Mouse (Mus musculus): ENCODE measurements around the gene Mcts2. TPM values are rescaled to one million over a fixed set of nuclear protein-coding genes. Genes with fewer than 3 reads are reported as not detected.

Gene Mcts2
- polyA plus RNA-seq, 1 experiment from 2014 or later: 27.6 TPM

DNA sequence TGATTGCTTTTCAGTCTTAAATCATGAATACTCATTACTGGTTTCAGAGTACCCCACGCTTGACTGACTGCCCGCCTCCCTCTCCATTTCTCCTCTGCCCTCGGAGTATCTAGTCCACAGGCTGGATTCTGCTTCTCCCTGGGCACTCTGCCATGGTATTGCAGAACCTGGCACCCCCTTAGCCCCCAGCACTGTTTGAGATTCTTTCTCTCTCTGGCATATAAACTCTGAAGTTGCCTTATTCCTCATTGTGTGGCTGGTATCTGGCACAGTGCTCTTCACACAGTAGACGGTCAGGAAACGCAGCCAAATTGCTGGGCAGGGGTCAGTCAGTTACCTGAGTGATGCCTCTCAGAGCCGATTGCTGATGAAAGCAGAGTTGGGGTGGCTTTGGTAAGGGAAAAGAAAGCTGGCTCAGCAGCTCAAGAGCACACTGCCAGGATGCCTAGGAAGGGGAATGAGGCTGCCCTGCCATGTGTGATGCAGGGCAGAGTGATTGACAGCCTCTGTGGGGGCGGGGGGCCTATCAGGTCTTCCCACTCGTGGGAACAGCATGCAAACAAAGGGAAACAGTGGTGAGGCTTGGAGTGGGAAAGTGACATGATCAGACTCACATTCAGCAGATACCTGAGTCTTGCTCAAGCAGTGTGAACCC, 7.0 kb upstream of the Mcts2 start:
- H3K4me3 ChIP-seq (ENCODE audit: low read length): no peak overlapping the region
- no peaks in the 10 kb centered on the region for H3K27me3 ChIP-seq (ENCODE audit: insufficient read depth, low read length)
- peaks cover 17% of the 10 kb centered on the region; the same call in 1 of the 2 replicates for H3K4me1 ChIP-seq (ENCODE audit: insufficient read depth, low read length)
- no peak overlapping the region for H3K4me2 ChIP-seq (replicated peaks; ENCODE audit: low read depth, low read length)
- ATAC-seq (ENCODE audit: low FRiP score, low TSS enrichment): peak; percentile 34
- H3K9me3 ChIP-seq (ENCODE audit: low read length): no peaks in the 10 kb centered on the region
- peaks cover 93% of the 10 kb centered on the region for H3K36me3 ChIP-seq (ENCODE audit: insufficient read depth, low read length)
- peak overlapping the region; percentile 37 for H3K27ac ChIP-seq (ENCODE audit: low read length)
- WGBS: 56% methylated on average over 8 of the region's 8 CpGs
- no peak overlapping the region; the same call in 1 of the 2 replicates for H3K9ac ChIP-seq (replicated peaks; ENCODE audit: low read length)

DNA sequence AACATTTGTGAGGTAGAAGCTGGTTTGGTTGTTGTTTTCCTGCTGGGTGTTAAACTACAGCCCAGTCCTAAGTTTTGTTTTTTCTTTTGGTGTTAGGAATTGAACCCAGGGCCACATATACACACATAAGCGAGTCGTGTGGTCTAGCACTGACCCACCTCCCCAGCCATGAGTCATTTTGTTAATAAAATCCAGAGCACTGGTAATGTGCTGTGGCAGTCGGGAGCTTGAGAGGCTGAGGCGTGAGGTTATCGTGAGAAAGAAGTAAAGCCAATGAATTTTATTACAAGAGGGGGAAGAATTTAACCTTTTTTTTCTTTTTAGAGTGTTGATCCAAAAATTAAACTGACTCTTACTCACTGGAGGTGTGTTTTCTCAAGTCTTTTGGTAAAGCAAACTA, 3.7 kb upstream of the Mcts2 start:
- peaks cover 96% of the 10 kb centered on the region for H3K36me3 ChIP-seq (ENCODE audit: insufficient read depth, low read length)
- H3K9ac ChIP-seq (replicated peaks; ENCODE audit: low read length): no peak overlapping the region
- ATAC-seq (ENCODE audit: low FRiP score, low TSS enrichment): no peak
- peaks cover 17% of the 10 kb centered on the region; the same call in 1 of the 2 replicates for H3K4me1 ChIP-seq (ENCODE audit: insufficient read depth, low read length)
- no peak overlapping the region for H3K4me2 ChIP-seq (replicated peaks; ENCODE audit: low read depth, low read length)
- no peak overlapping the region for H3K27ac ChIP-seq (ENCODE audit: low read length)
- WGBS: 81% methylated on average over 5 of the region's 5 CpGs
- H3K9me3 ChIP-seq (ENCODE audit: low read length): peaks cover 12% of the 10 kb centered on the region; the same call in 1 of the 2 replicates
- H3K27me3 ChIP-seq (ENCODE audit: insufficient read depth, low read length): no peaks in the 10 kb centered on the region
- no peak overlapping the region for H3K4me3 ChIP-seq (ENCODE audit: low read length)

DNA sequence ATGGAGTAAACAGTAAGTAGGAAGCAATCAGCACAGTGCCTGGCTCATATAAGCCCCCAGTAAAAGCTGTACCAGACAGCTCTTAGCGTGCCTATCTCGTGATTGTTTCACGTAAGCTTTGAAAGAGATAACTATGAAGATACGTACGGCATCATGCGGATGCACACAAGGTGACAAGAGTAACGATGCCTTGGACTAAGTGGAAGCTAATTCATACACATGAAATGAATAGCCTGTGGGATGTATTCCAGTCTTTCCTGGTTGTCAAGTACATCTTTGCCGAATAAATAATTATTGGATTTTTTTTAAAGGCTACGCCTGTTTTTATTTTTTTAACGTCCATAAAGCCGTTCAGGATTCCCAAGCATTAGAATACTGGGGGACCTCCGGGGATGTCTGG, 436 bp upstream of the Mcts2 start:
- H3K9me3 ChIP-seq (ENCODE audit: low read length): peaks cover 12% of the 10 kb centered on the region; the same call in 1 of the 2 replicates
- H3K4me3 ChIP-seq (ENCODE audit: low read length): peak overlapping the region; percentile 23
- peak overlapping the region; percentile 42 for H3K4me2 ChIP-seq (replicated peaks; ENCODE audit: low read depth, low read length)
- no peaks in the 10 kb centered on the region for H3K4me1 ChIP-seq (ENCODE audit: insufficient read depth, low read length)
- WGBS: 55% methylated on average over 12 of the region's 12 CpGs
- ATAC-seq (ENCODE audit: low FRiP score, low TSS enrichment): no peak
- H3K36me3 ChIP-seq (ENCODE audit: insufficient read depth, low read length): peaks cover 89% of the 10 kb centered on the region
- peak overlapping the region; percentile 18; the same call in 1 of the 2 replicates for H3K9ac ChIP-seq (replicated peaks; ENCODE audit: low read length)
- H3K27me3 ChIP-seq (ENCODE audit: insufficient read depth, low read length): no peaks in the 10 kb centered on the region
- peak overlapping the region; percentile 56 for H3K27ac ChIP-seq (ENCODE audit: low read length)

DNA sequence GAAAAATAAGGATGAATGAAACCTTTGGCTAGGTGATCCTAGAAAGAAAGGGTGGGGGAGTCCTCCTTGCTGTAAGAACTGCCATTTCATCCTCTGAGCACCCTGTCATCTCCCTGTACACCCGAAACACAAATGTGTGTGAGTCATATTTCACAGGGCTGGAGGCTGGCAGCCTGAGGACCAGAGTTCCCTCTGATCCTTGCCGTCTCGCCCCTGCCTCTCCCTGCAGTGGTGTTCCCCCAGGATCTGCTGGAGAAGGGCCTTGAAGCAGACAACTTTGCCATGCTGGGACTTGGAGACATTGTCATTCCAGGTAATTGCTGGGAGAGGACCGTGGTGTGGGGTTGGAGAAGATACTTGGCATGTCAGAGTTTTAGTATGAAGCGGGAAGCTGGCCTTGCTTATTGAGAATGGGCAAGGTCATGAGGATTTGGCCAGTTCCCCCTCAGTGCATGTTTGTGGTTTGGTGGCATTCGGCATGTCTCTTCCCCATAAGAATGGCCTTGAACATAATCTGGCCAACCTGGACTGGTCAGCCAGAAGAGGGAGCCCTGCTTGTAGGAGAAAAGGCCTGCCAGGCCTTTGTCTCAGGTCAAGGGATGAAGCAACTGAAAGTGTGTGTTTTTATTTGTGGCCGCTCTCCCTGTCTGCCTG, 4.9 kb downstream of the Mcts2 start:
- H3K27ac ChIP-seq (ENCODE audit: low read length): peak overlapping the region; percentile 27; the same call in 1 of the 2 replicates
- H3K27me3 ChIP-seq (ENCODE audit: insufficient read depth, low read length): no peaks in the 10 kb centered on the region
- ATAC-seq (ENCODE audit: low FRiP score, low TSS enrichment): no peak
- no peak overlapping the region for H3K4me2 ChIP-seq (replicated peaks; ENCODE audit: low read depth, low read length)
- peaks cover 5% of the 10 kb centered on the region; the same call in 1 of the 2 replicates for H3K9me3 ChIP-seq (ENCODE audit: low read length)
- WGBS: 67% methylated on average over 7 of the region's 7 CpGs
- peaks cover 52% of the 10 kb centered on the region for H3K36me3 ChIP-seq (ENCODE audit: insufficient read depth, low read length)
- peaks cover 6% of the 10 kb centered on the region; the same call in 1 of the 2 replicates for H3K4me1 ChIP-seq (ENCODE audit: insufficient read depth, low read length)
- H3K9ac ChIP-seq (replicated peaks; ENCODE audit: low read length): no peak overlapping the region
- H3K4me3 ChIP-seq (ENCODE audit: low read length): no peak overlapping the region

DNA sequence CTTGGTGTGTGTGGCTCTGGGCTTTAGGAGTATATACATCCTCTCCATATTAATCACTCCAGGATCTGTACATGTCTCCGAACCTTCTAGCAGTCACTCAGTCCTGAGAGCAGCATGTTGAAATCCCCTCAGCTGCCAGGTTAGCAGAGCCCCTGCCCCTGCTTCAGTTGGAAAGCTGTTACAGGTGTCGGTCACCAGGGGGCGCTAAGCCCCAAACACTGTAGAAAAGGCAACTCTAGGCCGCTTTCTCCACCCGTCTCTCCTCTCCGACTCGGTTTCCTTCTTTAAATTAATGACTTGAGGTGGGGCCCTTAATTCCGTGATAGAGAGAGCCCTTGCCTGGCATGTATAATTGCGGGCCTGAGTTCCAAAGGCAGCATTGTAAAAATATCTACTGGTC, 6.4 kb downstream of the Mcts2 start:
- Histone ChIP-seq H3K9ac (replicated peaks; ENCODE audit: low read length) (peak overlapping the region; percentile 40), H3K27me3 (ENCODE audit: insufficient read depth, low read length) (no peaks in the 10 kb centered on the region), H3K4me1 (ENCODE audit: insufficient read depth, low read length) (peaks cover 9% of the 10 kb centered on the region; the same call in 1 of the 2 replicates), H3K36me3 (ENCODE audit: insufficient read depth, low read length) (peaks cover 42% of the 10 kb centered on the region), H3K9me3 (ENCODE audit: low read length) (no peaks in the 10 kb centered on the region), H3K27ac (ENCODE audit: low read length) (peak overlapping the region; percentile 68), H3K4me3 (ENCODE audit: low read length) (0 out of 2 replicates have a peak overlapping the region, but pooled peaks have one; percentile 10), H3K4me2 (replicated peaks; ENCODE audit: low read depth, low read length) (peak overlapping the region; percentile 38; the same call in 1 of the 2 replicates)
- ATAC-seq (ENCODE audit: low FRiP score, low TSS enrichment): 0 out of 2 replicates have a peak, but pooled peaks have one; percentile 3
- 14% methylated on average over 9 of the region's 9 CpGs for WGBS

DNA sequence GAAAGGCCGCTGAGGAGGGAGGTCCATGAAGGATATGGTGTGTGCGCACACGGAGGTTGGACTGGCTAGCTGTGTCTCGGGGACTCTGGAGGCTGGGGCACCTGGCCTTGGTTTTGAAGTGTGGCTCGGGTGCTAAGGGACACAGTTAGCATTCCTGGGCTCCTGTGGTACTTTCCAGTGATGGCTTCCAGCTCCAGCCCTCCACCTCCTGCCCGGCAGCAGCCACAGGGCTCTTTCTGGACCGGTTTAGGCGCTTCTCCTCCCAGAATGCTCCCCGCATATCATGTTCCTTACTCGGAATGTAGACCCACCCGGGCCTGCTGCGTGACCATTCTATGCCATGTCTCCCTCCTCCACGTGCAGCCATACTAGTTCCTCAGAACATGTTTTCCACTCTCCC, 6.9 kb downstream of the Mcts2 start:
- Histone ChIP-seq H3K27ac (ENCODE audit: low read length) (peak overlapping the region; percentile 68), H3K27me3 (ENCODE audit: insufficient read depth, low read length) (no peaks in the 10 kb centered on the region), H3K4me2 (replicated peaks; ENCODE audit: low read depth, low read length) (peak overlapping the region; percentile 38; the same call in 1 of the 2 replicates), H3K36me3 (ENCODE audit: insufficient read depth, low read length) (peaks cover 40% of the 10 kb centered on the region), H3K9me3 (ENCODE audit: low read length) (no peaks in the 10 kb centered on the region), H3K4me1 (ENCODE audit: insufficient read depth, low read length) (peaks cover 9% of the 10 kb centered on the region; the same call in 1 of the 2 replicates), H3K9ac (replicated peaks; ENCODE audit: low read length) (peak overlapping the region; percentile 40), H3K4me3 (ENCODE audit: low read length) (0 out of 2 replicates have a peak overlapping the region, but pooled peaks have one; percentile 10)
- 75% methylated on average over 13 of the region's 13 CpGs for WGBS
- no peak for ATAC-seq (ENCODE audit: low FRiP score, low TSS enrichment)

DNA sequence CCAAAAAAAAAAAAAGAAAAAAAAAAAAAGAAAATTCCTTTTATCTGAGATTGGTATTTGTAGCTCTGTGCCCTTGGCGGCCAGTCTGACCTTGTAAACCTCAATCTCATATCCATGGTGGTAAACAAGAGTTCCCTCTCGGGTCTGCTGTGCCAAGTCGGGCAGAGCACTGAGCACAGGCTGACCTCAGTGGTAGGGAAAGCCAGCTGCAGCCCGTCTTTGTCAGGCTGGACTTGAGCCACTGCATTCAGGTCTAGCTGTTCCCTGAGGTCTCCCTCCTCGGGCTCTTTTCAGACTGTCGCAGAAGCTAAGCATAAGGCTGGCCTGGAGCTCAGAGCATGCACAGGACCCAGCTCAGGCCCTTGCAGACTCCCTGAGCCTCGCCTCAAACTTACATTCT, 7.9 kb downstream of the Mcts2 start:
- WGBS: 61% methylated on average over 7 of the region's 7 CpGs
- Histone ChIP-seq H3K4me1 (ENCODE audit: insufficient read depth, low read length) (peaks cover 9% of the 10 kb centered on the region; the same call in 1 of the 2 replicates), H3K4me3 (ENCODE audit: low read length) (no peak overlapping the region), H3K27me3 (ENCODE audit: insufficient read depth, low read length) (no peaks in the 10 kb centered on the region), H3K27ac (ENCODE audit: low read length) (no peak overlapping the region), H3K9ac (replicated peaks; ENCODE audit: low read length) (no peak overlapping the region), H3K36me3 (ENCODE audit: insufficient read depth, low read length) (peaks cover 40% of the 10 kb centered on the region), H3K4me2 (replicated peaks; ENCODE audit: low read depth, low read length) (no peak overlapping the region), H3K9me3 (ENCODE audit: low read length) (no peaks in the 10 kb centered on the region)
- no peak for ATAC-seq (ENCODE audit: low FRiP score, low TSS enrichment)

DNA sequence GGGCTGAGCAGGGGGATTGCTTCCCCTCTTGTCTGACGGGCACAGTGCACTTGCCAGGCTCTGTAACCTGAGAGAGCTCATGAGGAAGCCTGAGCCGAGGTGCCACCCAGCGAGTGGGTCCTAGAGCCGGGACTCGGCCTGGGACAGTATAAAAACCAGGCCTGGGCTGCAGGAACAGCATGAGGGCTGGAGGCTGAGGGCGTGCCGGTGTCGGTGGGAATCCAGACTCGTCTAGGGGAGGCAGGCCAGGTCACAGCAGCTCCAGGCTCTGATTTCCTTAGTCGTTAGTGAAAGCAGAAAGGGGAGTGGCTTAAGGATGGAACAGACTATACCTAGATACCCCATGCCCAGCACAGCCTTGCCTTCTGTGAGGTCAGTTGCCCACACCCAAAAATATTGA, 9.2 kb downstream of the Mcts2 start:
- Histone ChIP-seq H3K9me3 (ENCODE audit: low read length) (no peaks in the 10 kb centered on the region), H3K36me3 (ENCODE audit: insufficient read depth, low read length) (peaks cover 46% of the 10 kb centered on the region), H3K4me2 (replicated peaks; ENCODE audit: low read depth, low read length) (no peak overlapping the region), H3K27ac (ENCODE audit: low read length) (peak overlapping the region; percentile 70), H3K4me3 (ENCODE audit: low read length) (no peak overlapping the region), H3K27me3 (ENCODE audit: insufficient read depth, low read length) (no peaks in the 10 kb centered on the region), H3K9ac (replicated peaks; ENCODE audit: low read length) (peak overlapping the region; percentile 73), H3K4me1 (ENCODE audit: insufficient read depth, low read length) (peaks cover 9% of the 10 kb centered on the region; the same call in 1 of the 2 replicates)
- peak; percentile 9 for ATAC-seq (ENCODE audit: low FRiP score, low TSS enrichment)
- 60% methylated on average over 10 of the region's 10 CpGs for WGBS

DNA sequence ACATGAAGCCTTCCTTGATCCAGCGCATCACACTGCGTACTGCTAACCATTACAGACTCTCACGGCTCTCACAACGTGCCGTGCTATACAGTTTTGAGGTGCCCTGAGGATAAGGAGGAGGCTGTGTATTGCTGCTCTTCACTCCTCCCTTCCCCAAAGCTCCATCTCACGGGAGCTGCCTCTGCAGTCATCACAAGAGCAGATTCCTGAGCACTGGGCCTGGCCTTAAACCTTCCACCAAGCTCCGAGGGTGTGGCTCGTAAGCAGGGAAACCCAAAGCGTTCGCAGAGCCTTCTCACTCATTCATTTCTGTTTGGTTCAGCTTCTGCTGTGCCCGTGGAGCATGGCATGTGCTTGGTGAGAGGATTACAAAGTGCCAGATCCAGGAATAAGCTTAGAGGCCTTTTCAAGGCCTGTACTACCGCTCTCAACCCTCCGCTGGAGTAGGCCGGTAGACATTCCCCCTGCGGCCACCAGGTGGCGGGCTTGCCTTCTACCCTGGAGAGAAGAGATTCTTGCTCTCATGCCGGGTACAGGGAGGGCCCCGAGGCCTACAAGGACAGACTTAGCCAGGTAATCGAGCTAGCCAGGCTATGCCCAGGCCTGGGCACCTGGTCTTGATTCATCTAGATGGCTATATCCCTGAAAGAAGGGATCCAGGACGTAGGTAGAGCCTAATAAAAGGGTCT, 9.8 kb downstream of the Mcts2 start:
- Histone ChIP-seq H3K27ac (ENCODE audit: low read length) (peak overlapping the region; percentile 70), H3K4me3 (ENCODE audit: low read length) (no peak overlapping the region), H3K4me1 (ENCODE audit: insufficient read depth, low read length) (peaks cover 9% of the 10 kb centered on the region; the same call in 1 of the 2 replicates), H3K9me3 (ENCODE audit: low read length) (no peaks in the 10 kb centered on the region), H3K9ac (replicated peaks; ENCODE audit: low read length) (peak overlapping the region; percentile 73), H3K27me3 (ENCODE audit: insufficient read depth, low read length) (no peaks in the 10 kb centered on the region), H3K36me3 (ENCODE audit: insufficient read depth, low read length) (peaks cover 52% of the 10 kb centered on the region), H3K4me2 (replicated peaks; ENCODE audit: low read depth, low read length) (no peak overlapping the region)
- 40% methylated on average over 20 of the region's 20 CpGs for WGBS
- ATAC-seq (ENCODE audit: low FRiP score, low TSS enrichment): peak; percentile 73
